Mouse (Mus musculus): ENCODE measurements at regions not wholly inside any gene's neighbourhood (a gene's known extent, or its start where the extent isn't known, plus 50 kb on each side); places are given as distances from the start of the nearest gene placed in this dataset.

DNA sequence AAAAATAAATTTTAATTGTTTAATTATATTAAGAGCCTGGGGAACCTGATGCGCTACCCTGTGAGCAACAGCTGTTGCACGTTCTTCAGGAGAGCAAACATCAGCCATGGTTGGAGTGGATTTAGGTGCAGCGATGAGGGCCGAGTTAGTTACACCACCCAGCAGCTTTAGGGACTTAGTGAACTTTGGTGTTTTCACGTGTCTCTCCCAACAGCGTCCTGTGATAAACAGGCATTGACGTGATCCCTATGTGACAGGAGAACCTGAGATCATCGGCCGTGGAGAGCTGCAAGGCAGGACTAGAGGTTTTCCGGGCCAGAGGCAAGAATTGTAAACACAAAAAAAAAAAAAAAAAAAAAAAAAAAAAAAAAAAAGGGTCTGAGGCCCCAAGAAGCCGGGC, 52.1 kb upstream of the Foxq1 start:
- DNase-seq (ENCODE audit: low spot score), result no peak

- DNase-seq (ENCODE audit: low spot score), result peak; percentile 59
Observed at GRCm38 (mm10) chr13:31504316-31504715, 51.6 kb upstream of the Foxq1 start.

DNA sequence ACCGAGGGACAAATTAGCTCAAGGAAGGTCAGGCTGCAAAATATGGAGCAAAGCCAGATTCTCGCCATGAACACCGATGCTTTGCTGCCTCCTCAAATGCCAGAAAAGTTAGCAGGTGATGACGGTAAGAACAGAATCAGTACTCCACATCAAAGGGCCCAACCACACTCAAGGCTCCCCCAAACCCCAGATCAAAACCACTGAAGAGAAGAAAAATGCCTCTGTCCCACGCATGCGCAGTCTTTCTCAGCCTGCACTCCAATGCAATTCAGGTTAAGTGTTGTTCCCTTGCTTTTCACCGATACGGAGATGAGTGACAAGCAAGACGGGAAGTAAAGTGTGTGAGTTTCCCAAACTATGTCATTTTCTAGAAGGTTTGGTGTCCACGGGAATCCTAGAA, 50.5 kb upstream of the Foxq1 start:
- peak; percentile 72 for DNase-seq (ENCODE audit: low spot score)

Measured in T-cell, adult 2 months (primary cell).